In the genomic region with DNA sequence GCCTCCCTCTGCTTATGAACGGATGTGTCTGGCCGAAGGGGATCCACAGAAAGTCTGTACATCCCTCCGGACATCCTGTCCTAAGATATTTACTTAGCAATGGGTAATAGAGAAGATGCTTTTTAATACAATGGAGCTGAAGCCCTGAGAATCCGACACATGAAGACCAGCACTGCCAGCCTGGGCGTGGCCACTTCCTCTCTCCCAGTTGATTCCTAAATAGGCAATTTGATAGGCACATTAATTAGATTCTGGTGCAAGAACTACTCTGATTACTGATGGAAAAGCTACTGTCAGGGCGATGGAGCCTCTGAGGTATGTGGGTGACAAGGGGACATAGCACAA, we compare ENCODE assay signal across 12 mouse cellular contexts.
DNase-seq lines count a peak whose midpoint lies in the region; ATAC-seq and TF ChIP-seq lines count a peak whose summit lies in the region.
"Had no signal": no experiment of that assay in that cellular context is flagged by ENCODE, and none has a peak within 500 bp of the region (broad histone marks: within the 10 kb centered on the region; RNA-seq: fewer than 3 reads in every experiment).

No protein-coding gene starts in this region.

- H3K9ac ChIP-seq in lung, embryonic 14.5 days, result no peak overlapping the region
- no peak overlapping the region for H3K9ac ChIP-seq in hindbrain, embryonic 16.5 days (ENCODE audit: low read depth, low read length)
- no peak overlapping the region for H3K9ac ChIP-seq in midbrain, embryonic 12.5 days (replicated peaks)
- H3K9ac ChIP-seq: limb, embryonic 15.5 days had no signal

- H3K36me3 ChIP-seq in lung, embryonic 14.5 days (ENCODE audit: insufficient read depth), result no peaks in the 10 kb centered on the region
- no peaks in the 10 kb centered on the region for H3K36me3 ChIP-seq in hindbrain, embryonic 16.5 days (ENCODE audit: control insufficient read depth, insufficient read depth, low read length)
- H3K36me3 ChIP-seq in midbrain, embryonic 12.5 days, result no peaks in the 10 kb centered on the region
- H3K36me3 ChIP-seq: limb, embryonic 15.5 days had no signal

- ATAC-seq in lung, embryonic 14.5 days (ENCODE audit: insufficient read depth), result no peak; the same call in 1 of the 2 replicates
- ATAC-seq in hindbrain, embryonic 16.5 days, result no peak
- ATAC-seq in midbrain, embryonic 12.5 days (ENCODE audit: low FRiP score, low read depth), result no peak
- ATAC-seq in monocyte, adult 5-6 weeks (replicated peaks; ENCODE audit: insufficient number of reproducible peaks, low FRiP score, low TSS enrichment, poor library complexity, severe bottlenecking), result no peak
- ATAC-seq: CD4-positive, CD25-positive, alpha-beta regulatory T cell, adult 4 months had no signal

- H3K9me3 ChIP-seq in lung, embryonic 14.5 days (ENCODE audit: low read depth, low read length), result no peaks in the 10 kb centered on the region
- no peaks in the 10 kb centered on the region for H3K9me3 ChIP-seq in hindbrain, embryonic 16.5 days (ENCODE audit: control insufficient read depth, low read length)
- no peaks in the 10 kb centered on the region for H3K9me3 ChIP-seq in midbrain, embryonic 12.5 days
- H3K9me3 ChIP-seq: limb, embryonic 15.5 days had no signal

- TF ChIP-seq POLR2A in lung, adult 2 months (IDR thresholded peaks at IDR 0.05; ENCODE audit: borderline replicate concordance, extremely low read depth, low read depth, low read length), result no peak

- 45% methylated on average over 6 of the region's 6 CpGs for WGBS in lung, embryonic 14.5 days
- 44% methylated on average over 6 of the region's 6 CpGs for WGBS in lung, adult 2 months
- WGBS in hindbrain, embryonic 16.5 days, result 42% methylated on average over 6 of the region's 6 CpGs
- WGBS in midbrain, embryonic 12.5 days, result 60% methylated on average over 6 of the region's 6 CpGs

- H3K4me2 ChIP-seq in lung, embryonic 14.5 days, result no peak overlapping the region
- H3K4me2 ChIP-seq in hindbrain, embryonic 16.5 days (ENCODE audit: low read length), result no peak overlapping the region
- H3K4me2 ChIP-seq in midbrain, embryonic 12.5 days (replicated peaks), result peak overlapping the region; percentile 34; the same call in 1 of the 2 replicates
- H3K4me2 ChIP-seq: limb, embryonic 15.5 days had no signal

- DNase-seq in lung, embryonic 14.5 days, result no peak
- no peak for DNase-seq in lung, adult 2 months
- DNase-seq in left cerebral cortex, adult 2 months (ENCODE audit: extremely low spot score in 1 of 2, low spot score in 2 of 2), result no peak
- no peak for DNase-seq in cerebellum, postnatal 36 days
- DNase-seq: adrenal gland, postnatal 14 days; cerebellum, adult 18-20 months; right cerebral cortex, postnatal 4 days had no signal

- peak overlapping the region; percentile 78 for H3K27ac ChIP-seq in lung, embryonic 14.5 days (ENCODE audit: low read depth)
- H3K27ac ChIP-seq in hindbrain, embryonic 16.5 days (ENCODE audit: low read depth, low read length), result peak overlapping the region; percentile 56
- peak overlapping the region; percentile 60 for H3K27ac ChIP-seq in midbrain, embryonic 12.5 days (replicated peaks)
- H3K27ac ChIP-seq in left cerebral cortex, adult 2 months, result no peak overlapping the region
- H3K27ac ChIP-seq: limb, embryonic 15.5 days had no signal

- H3K4me3 ChIP-seq in lung, embryonic 14.5 days (ENCODE audit: low read depth, low read length), result no peak overlapping the region
- H3K4me3 ChIP-seq in lung, adult 2 months (replicated peaks; ENCODE audit: extremely low read depth, low read depth, low read length), result no peak overlapping the region
- no peak overlapping the region for H3K4me3 ChIP-seq in hindbrain, embryonic 16.5 days (ENCODE audit: low read length)
- no peak overlapping the region for H3K4me3 ChIP-seq in midbrain, embryonic 12.5 days
- no peak overlapping the region for H3K4me3 ChIP-seq in left cerebral cortex, adult 2 months
- H3K4me3 ChIP-seq: limb, embryonic 15.5 days had no signal

- TF ChIP-seq CTCF in lung, embryonic 14.5 days (IDR thresholded peaks at IDR 0.05; ENCODE audit: low read depth), result no peak
- TF ChIP-seq CTCF in lung, adult 2 months (IDR thresholded peaks at IDR 0.05; ENCODE audit: insufficient read depth, low read length), result no peak
- TF ChIP-seq CTCF in left cerebral cortex, adult 2 months (IDR thresholded peaks at IDR 0.05), result no peak

- no peaks in the 10 kb centered on the region for H3K27me3 ChIP-seq in lung, embryonic 14.5 days (ENCODE audit: insufficient read depth, low read length)
- no peaks in the 10 kb centered on the region for H3K27me3 ChIP-seq in hindbrain, embryonic 16.5 days (replicated peaks; ENCODE audit: control insufficient read depth, insufficient read depth, low read length)
- no peaks in the 10 kb centered on the region; the same call in 1 of the 2 replicates for H3K27me3 ChIP-seq in midbrain, embryonic 12.5 days
- H3K27me3 ChIP-seq: limb, embryonic 15.5 days had no signal

- peaks cover 28% of the 10 kb centered on the region for H3K4me1 ChIP-seq in lung, embryonic 14.5 days (ENCODE audit: insufficient read depth)
- peaks cover 3% of the 10 kb centered on the region; the same call in 1 of the 2 replicates for H3K4me1 ChIP-seq in lung, adult 2 months (ENCODE audit: control insufficient read depth, insufficient read depth, low read length)
- peaks cover 37% of the 10 kb centered on the region for H3K4me1 ChIP-seq in hindbrain, embryonic 16.5 days (ENCODE audit: control insufficient read depth, insufficient read depth, low read depth, low read length)
- H3K4me1 ChIP-seq in midbrain, embryonic 12.5 days, result peaks cover 79% of the 10 kb centered on the region

- intact Hi-C loops in left cerebral cortex, adult 2 months (cut with DNase I), result no loop called here
